Mouse (Mus musculus) kidney, postnatal 36 days (tissue): ENCODE data around the gene Ascl1.
A peak's percentile ranks its signal among the peaks of the same experiment; 100 is the strongest.

Experiments
- DNase-seq, 2 experiments: peaks; one replicate each; pipeline ENCODE4 v3.0.0; 2021 to 2022; ENCODE audit warnings: mixed read lengths in 2 of 2

Gene Ascl1

DNA sequence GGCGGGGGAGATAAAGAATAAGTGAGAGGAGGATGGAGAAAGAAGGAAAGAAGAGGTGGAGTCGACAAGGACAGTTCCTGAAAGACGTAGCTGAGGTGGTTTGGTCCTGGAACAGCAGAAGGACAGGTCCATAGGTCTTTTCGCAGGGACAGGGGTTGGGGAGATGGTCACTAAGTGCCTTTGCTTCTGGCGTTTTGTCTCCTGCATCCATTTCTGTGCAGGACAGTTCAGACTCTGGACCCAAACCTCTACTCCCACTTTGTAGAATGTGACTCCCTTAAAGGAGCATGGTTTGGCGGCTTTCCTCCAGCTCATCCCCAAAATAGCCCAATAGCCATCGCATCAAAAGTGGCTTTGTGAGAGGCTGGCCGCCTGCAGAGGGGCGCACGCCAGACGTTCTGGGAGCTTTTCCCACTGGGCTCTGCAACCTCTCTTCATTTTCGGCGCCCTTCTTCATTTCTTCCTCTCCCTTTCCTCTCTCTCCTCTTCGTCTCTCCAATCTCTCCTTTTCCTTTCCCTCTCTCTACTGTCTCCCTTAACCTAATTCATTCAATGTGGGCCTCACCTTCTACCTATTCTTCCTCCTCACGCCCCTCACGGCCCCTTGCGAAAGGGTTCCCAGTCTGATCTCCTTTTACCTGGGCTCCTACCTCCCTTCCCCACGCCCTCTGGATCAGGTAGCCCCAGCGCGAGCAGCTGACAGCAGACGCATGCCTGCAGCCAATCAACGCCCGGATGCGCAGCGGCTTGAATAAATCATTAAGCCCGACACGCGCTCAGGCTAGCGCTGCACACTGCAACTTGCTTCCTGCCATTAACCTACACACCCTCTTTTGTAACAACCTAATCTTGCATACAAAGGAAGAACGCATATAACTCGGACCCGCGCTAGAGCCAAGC, 7.5 kb downstream of the Ascl1 start:
- peak; percentile 43 to 64 for DNase-seq

GRCm38 (mm10) chr10:87484831-87485720, 8.4 kb downstream of the Ascl1 start:
- DNase-seq = no peak

DNA sequence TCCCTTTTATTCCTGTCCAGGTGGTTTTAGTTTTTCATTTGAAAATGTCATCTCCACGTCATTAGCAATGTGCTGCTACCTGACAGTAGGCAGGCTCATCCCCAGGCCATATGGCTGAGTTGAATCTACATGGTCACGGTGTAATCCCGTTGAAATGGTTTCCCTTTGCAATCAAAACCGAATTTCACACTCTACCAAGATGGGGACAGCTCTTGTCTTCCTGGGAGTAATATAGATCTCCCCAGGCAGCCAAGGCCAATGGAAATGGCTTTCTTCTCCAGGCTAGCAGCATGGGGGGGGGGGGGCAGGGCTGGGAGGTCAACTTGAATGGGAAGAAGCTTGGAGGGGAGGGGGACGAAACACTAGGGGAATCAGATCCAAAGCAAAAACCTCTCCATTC, 15.6 kb downstream of the Ascl1 start:
- no peak for DNase-seq

DNA sequence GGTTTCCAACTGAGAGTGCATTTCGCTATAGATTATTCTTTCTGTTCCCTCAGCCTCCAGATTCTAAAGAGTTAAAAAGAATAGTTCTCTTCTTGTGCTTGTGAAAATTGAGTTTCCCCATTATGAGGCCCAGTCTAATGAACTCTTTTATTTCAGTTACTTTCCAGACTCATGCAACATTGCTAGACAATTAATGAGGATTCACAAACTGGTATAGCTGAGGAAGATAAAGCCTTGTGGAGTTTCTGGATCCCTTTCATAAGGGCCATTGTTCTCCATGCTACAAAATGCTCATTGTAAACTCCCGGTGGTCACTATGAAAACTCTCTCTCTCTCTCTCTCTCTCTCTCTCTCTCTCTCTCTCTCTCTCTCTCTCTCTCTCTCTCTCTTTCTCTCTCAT, 18.5 kb downstream of the Ascl1 start:
- no peak for DNase-seq

DNA sequence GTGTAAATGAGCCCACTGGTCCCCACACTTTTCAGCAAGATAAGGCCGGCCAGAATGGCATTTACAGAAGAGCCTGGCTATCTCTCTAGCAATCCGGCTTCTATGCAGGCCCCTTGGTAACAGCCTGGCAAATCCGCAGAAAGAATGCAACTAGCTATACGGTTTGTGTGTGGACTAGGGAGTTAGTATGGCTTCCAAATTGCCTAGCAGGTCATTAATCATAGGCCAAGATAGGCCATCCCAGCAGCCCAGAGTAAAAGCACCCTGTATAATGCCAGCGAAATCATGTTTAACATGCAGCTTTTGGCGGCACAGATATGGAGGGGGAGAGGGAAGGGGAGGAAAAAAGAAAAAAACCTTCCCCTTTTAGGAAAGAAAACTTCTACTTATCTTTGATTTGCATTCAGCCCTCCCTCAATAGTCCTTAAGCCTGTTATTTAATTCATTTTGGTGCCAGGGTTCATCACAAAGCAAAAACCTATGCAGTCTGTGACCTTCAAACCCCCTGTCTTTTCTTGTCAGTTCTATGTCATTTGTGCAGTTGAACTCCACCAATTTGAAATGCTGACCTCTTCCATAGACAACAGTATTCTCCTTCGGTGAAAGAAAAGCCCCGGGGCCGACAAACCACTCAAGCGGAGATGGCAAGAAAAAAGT, 19.9 kb downstream of the Ascl1 start:
- DNase-seq = no peak

DNA sequence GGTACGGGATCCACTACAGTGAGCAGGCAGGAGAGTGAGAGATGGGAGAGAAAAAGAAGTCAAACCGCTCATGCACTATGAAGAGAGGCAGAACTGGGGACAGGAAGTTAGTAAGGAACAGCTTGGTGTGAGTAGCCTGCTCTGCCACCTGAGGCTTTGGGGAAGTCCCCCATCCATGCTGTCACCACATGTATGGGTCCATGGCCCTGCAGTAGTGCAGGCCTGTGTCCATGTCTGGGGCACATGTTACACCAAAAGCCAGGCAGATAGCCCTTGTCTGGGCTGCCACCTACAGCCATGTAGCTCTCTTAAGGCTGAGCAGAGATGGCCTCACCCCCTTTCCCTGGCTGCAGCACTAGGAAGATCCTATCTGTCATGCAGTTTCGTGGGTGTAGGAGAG, 42.7 kb downstream of the Ascl1 start:
- DNase-seq = no peak

DNA sequence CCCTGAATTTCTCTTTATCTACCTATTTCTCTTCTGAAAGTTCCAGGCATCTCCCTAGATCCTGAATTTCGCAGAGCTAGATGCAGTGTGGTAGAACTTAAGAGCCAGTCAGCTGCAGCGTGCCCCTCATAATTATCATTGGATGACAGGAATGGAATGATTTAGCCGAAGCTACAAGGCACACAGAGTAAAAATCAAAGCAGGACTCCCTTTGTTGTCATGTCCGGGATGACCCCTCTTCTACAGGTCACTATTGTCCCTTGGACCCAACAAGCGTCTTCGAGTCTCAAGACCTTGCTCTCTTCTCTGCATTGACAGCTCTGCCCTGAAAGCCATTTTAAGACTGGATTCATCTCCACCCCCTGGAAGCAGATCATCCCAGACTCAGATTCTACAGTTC, 44.1 kb downstream of the Ascl1 start:
- DNase-seq = no peak

- no peak for DNase-seq
These were observed 45.2 kb downstream of the Ascl1 start for GRCm38 (mm10) chr10:87448257-87448656.

DNA sequence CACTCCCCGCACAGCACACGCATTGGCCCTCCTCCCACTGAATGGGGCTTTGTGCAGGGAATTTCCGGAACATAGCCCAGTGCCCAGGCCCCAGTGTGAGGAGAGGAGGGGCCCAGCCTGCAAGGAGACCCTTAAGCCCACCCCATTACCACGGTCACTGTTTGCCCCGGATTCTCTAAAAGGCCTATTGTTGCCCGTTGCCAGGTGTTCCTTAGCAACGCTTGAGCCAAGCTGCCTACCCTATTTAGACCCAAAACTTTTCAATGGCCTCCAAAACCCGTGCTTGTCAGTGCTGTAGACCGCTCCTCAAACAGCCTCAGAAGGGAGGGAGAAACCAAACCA, 45.7 kb downstream of the Ascl1 start:
- DNase-seq = no peak

GRCm38 (mm10) chr10:87446829-87447753, 46.4 kb downstream of the Ascl1 start:
- DNase-seq = no peak

DNA sequence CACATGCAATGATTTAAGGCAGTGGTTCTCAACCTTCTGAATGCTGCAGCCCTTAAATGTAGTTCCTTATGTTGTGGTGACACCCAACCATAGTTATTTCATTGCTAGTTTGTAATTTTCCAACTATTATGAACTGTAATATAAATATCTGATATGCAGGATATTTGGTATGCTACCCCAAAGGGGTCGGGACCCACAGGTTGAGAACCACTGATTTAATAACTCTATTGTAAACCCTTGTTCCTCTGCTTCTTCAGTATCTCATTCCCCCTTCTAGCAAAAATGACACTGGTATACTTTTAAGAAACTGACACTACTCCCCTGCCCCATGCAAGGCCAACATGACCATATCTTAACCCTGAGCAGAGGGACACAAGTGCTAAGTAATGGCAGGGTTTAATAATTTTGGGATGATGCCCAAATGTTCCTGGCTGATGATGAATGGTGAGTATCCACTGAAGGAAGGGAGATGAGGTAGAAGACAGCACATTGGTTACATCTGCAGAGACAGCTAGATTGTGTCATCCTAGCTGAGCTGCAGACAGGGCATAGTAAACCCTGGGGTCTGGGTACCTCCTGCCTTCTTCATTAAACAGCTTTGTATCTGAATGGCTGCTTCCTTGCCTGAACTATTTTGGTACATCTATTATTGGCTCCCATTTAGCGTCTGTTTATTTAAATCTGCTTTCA, 47.2 kb downstream of the Ascl1 start:
- no peak for DNase-seq
